Mouse (Mus musculus): ENCODE results near the gene Olfr844. TPM values are rescaled to one million over a fixed set of nuclear protein-coding genes. Genes with fewer than 3 reads are reported as not detected.

Gene Olfr844
- not detected for polyA plus RNA-seq (2017; shearing (Covaris generic))

GRCm38 (mm10) chr9:19316047-19316446 lies at the start of gene Olfr844:
Olfr844 (plus strand) TSS chr9:19316347.

GRCm38 (mm10) chr9:19336157-19336556 lies 20.0 kb downstream of the Olfr844 start, which contains the start of gene Olfr845:
Olfr845 (plus strand) TSS chr9:19336457.

GRCm38 (mm10) chr9:19363905-19364304 lies 47.8 kb downstream of the Olfr844 start, which contains the start of gene Olfr846:
Olfr846 (minus strand) TSS chr9:19364005.

Other genes starting within 250 kb of the Olfr844 start
- not detected for gene Olfr836, start 196.0 kb upstream of the Olfr844 start, polyA plus RNA-seq (2017; shearing (Covaris generic))
- gene Olfr837, start 180.0 kb upstream of the Olfr844 start, polyA plus RNA-seq (2017; shearing (Covaris generic)), result not detected
- gene Olfr839-ps1, start 139.0 kb upstream of the Olfr844 start, polyA plus RNA-seq (2017; shearing (Covaris generic)), result not detected
- not detected for gene Olfr843, start 64.4 kb upstream of the Olfr844 start, polyA plus RNA-seq (2017; shearing (Covaris generic))
- gene Olfr845, start 20.1 kb downstream of the Olfr844 start, polyA plus RNA-seq (2017; shearing (Covaris generic)), result not detected
- not detected for gene Olfr846, start 47.7 kb downstream of the Olfr844 start, polyA plus RNA-seq (2017; shearing (Covaris generic))
- not detected for gene Olfr847, start 62.3 kb downstream of the Olfr844 start, polyA plus RNA-seq (2017; shearing (Covaris generic))
- not detected for gene Olfr849, start 123.9 kb downstream of the Olfr844 start, polyA plus RNA-seq (2017; shearing (Covaris generic))
- not detected for gene Olfr850, start 161.9 kb downstream of the Olfr844 start, polyA plus RNA-seq (2017; shearing (Covaris generic))
- gene Olfr851, start 176.9 kb downstream of the Olfr844 start, polyA plus RNA-seq (2017; shearing (Covaris generic)), result not detected
- not detected for gene Olfr853, start 224.7 kb downstream of the Olfr844 start, polyA plus RNA-seq (2017; shearing (Covaris generic))

All from inflammation-experienced regulatory T-cells, adult 16 weeks (primary cell).